Mouse (Mus musculus) liver, postnatal 0 days (tissue): ENCODE results near the gene Fam118a. TPM values are rescaled to one million over a fixed set of nuclear protein-coding genes. Genes with fewer than 3 reads are reported as not detected.
"Not testable (repeated sequence)": the region's sequence is repeated elsewhere in the genome, so short reads cannot be mapped to it uniquely, and the experiment has no call there.

ENCODE experiments used
- ATAC-seq: fragments of 200-750 bp; cut with Nextera tagmentation; 2 replicates; pipeline ENCODE4 v1.8.0; 2017; ENCODE audit warnings: mild to moderate bottlenecking, moderate library complexity
- DNase-seq: peaks from one replicate; pipeline ENCODE4 v3.0.0-alpha.2; 2016
- H3K27ac ChIP-seq: fragments of 300-500 bp; sonication (generic); 2 replicates; pipeline ENCODE4 v1.5.1; 2014; ENCODE audit warnings: antibody characterized with exemption, moderate library complexity, mild to moderate bottlenecking, low read depth
- H3K27me3 ChIP-seq: fragments of 300-500 bp; sonication (generic); 2 replicates; pipeline ENCODE4 v1.6.1; 2014; ENCODE audit warnings: low read length, control low read depth, mixed read lengths; ENCODE audit not compliant: insufficient read depth
- H3K36me3 ChIP-seq: fragments of 300-500 bp; sonication (generic); replicated peaks from 2 replicates; pipeline ENCODE4 v1.6.1; 2014; ENCODE audit warnings: mild to moderate bottlenecking, control low read depth, low read length, moderate library complexity, mixed read lengths; ENCODE audit not compliant: insufficient read depth
- H3K4me1 ChIP-seq: fragments of 300-500 bp; sonication (generic); 2 replicates; pipeline ENCODE4 v1.6.1; 2014; ENCODE audit warnings: antibody characterized with exemption, mild to moderate bottlenecking, control low read depth; ENCODE audit not compliant: insufficient read depth
- H3K4me2 ChIP-seq: fragments of 300-500 bp; sonication (generic); 2 replicates; pipeline ENCODE4 v1.6.1; 2014; ENCODE audit warnings: low read depth, mild to moderate bottlenecking, low read length, moderate library complexity, mixed read lengths
- H3K4me3 ChIP-seq: fragments of 300-500 bp; sonication (generic); 2 replicates; pipeline ENCODE4 v1.5.1; 2014; ENCODE audit warnings: low read depth, low read length
- H3K9ac ChIP-seq: fragments of 300-500 bp; sonication (generic); replicated peaks from 2 replicates; pipeline ENCODE4 v1.6.1; 2014; ENCODE audit warnings: mild to moderate bottlenecking, moderate library complexity
- H3K9me3 ChIP-seq: fragments of 300-500 bp; sonication (generic); 2 replicates; pipeline ENCODE4 v1.6.1; 2016; ENCODE audit warnings: mild to moderate bottlenecking, control low read depth, low read length, mixed read lengths
- CTCF ChIP-seq: sonication (generic); IDR thresholded peaks from 2 replicates; pipeline ENCODE4 v1.5.1; 2016; ENCODE audit warnings: antibody characterized with exemption, low read depth
- EP300 ChIP-seq: IDR thresholded peaks from 2 replicates; pipeline ENCODE4 v1.6.1; 2016; ENCODE audit warnings: antibody characterized with exemption, low read depth, mild to moderate bottlenecking
- WGBS: fragments of 180-500 bp; shearing (Covaris S2); extraction: QIAGEN DNeasy Blood & Tissue Kit; methylation state at CpG from one replicate; pipeline ENCODE4 v1.1.7; 2014; ENCODE audit not compliant: insufficient replicate concordance; 5-methylcytosine and 5-hydroxymethylcytosine counted together
- polyA plus RNA-seq: library from polyadenylated mRNA; unstranded; fragments of >200 nt; fragmentation: Nextera tagmentation; extraction: Ambion mirVana; gene quantifications from 2 replicates; pipeline ENCODE4 v1.2.1, GENCODE M21; 2015

Fam118a gene
- polyA plus RNA-seq, 1 experiment from 2014 or later: 4.2 TPM

DNA sequence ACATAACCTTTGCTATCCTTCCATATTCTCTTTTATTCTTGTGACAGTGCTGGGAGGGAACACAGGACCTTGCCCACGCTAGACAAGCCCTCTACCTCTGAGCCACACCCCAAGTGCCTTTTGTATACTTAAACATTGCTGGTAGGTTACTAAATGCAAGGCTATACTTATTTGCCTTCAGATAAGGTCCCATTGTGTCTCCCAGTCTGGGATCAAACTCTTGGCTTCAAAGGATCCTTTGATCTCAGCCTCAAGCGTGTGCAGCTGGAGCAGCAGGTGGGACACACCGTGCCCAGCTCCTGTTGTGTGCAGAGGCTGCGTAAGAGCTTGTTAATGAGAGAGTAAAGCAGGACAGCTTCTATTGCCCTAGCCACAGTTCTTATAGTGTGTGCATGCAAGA lies 1.0 kb upstream of the Fam118a start:
- no peak overlapping the region for H3K4me3 ChIP-seq
- 63% methylated on average over 4 of the region's 4 CpGs for WGBS
- no peaks in the 10 kb centered on the region for H3K9me3 ChIP-seq
- H3K27me3 ChIP-seq: no peaks in the 10 kb centered on the region
- no peak overlapping the region for H3K27ac ChIP-seq
- H3K9ac ChIP-seq: no peak overlapping the region
- H3K36me3 ChIP-seq: no peaks in the 10 kb centered on the region
- TF ChIP-seq CTCF: no peak
- TF ChIP-seq EP300: no peak
- DNase-seq (no peak), ATAC-seq (no peak)
- H3K4me1 ChIP-seq: no peaks in the 10 kb centered on the region
- no peak overlapping the region for H3K4me2 ChIP-seq

DNA sequence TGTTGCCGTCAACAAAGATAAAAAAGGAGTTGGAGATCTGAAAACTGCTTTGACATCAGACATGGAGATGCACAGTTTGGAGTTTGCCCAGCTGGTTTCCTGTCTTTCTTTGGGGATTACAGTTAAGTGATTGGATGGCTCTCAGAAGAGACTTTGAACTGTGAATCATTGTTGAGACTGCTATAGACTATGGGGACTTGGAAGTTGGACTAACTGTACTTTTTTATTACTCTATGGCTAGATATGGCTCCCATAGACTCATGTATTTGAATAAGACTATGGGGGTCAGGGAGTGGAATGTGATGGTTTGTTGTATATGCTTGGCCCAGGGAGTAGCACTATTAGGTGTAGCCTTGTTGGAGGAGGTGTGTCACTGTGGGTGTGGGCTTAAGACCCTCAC lies 1.9 kb downstream of the Fam118a start:
- not testable (repeated sequence) for H3K36me3 ChIP-seq, H3K9ac ChIP-seq, H3K27ac ChIP-seq, H3K4me3 ChIP-seq, H3K27me3 ChIP-seq, DNase-seq, H3K4me2 ChIP-seq, ATAC-seq, H3K4me1 ChIP-seq, H3K9me3 ChIP-seq
- 27% methylated on average over 1 of the region's 1 CpGs for WGBS

GRCm38 (mm10) chr15:85031866-85032265 lies 3.1 kb downstream of the Fam118a start:
- Histone ChIP-seq H3K4me2 (no peak overlapping the region), H3K9me3 (no peaks in the 10 kb centered on the region), H3K4me1 (peaks cover 9% of the 10 kb centered on the region), H3K4me3 (no peak overlapping the region), H3K9ac (no peak overlapping the region), H3K36me3 (no peaks in the 10 kb centered on the region), H3K27ac (no peak overlapping the region), H3K27me3 (no peaks in the 10 kb centered on the region)
- ATAC-seq: no peak
- DNase-seq: no peak
- TF ChIP-seq CTCF (no peak), EP300 (no peak)
- WGBS: 78% methylated on average over 3 of the region's 3 CpGs

GRCm38 (mm10) chr15:85033916-85034315 lies 5.2 kb downstream of the Fam118a start:
- WGBS: 36% methylated on average over 7 of the region's 7 CpGs
- H3K27ac ChIP-seq, ATAC-seq, H3K4me3 ChIP-seq, H3K4me2 ChIP-seq, H3K9ac ChIP-seq, DNase-seq, H3K36me3 ChIP-seq, H3K9me3 ChIP-seq, H3K27me3 ChIP-seq: not testable (repeated sequence)
- peaks cover 19% of the 10 kb centered on the region for H3K4me1 ChIP-seq

DNA sequence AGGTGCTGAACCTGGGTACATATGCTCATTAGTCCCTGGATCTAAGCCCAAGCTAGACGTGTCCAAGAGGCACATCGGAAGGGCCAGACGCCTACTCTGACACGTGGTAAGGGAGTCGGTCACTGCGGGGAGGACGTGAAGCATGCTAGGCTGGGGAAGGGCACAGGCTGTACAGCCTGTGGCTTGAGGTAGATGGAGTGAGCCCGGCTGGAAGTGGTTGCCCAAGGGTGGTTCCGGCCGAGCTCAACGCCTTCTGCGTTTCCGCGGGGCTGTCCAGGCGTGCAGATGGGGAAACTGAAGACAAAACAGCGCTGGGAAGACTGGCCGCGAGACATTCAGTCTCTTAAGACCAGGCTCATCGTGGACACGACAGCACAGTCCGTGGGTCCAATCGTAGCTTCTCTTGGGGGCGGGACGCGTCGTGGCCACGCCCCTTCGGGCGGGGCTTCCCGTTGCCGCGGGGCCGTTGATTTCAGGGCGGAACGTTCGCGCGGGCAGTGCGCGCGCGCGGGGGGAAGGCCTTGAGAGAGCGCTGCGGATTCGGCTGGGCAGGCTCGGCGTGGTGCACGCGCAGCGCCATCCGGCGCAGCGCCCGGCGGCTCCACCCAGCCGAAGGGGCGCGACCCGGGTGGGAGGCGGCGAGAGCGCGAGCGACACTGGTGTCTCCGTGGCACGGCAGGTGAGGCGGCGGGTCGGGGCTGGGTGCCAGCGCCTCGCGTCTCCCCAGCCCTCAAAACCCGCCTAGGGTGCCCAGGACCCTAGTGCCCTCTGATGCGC lies 8.0 kb downstream of the Fam118a start:
- under 1% methylated on average over 58 of the region's 75 CpGs for WGBS
- Histone ChIP-seq H3K36me3 (no peaks in the 10 kb centered on the region), H3K27ac (peak overlapping the region; percentile 58), H3K4me2 (peak overlapping the region; percentile 96), H3K27me3 (no peaks in the 10 kb centered on the region), H3K4me1 (peaks cover 19% of the 10 kb centered on the region), H3K9me3 (no peaks in the 10 kb centered on the region), H3K4me3 (peak overlapping the region; percentile 79), H3K9ac (peak overlapping the region; percentile 73)
- DNase-seq: peak; percentile 97
- ATAC-seq: peak; percentile 97
- no peak for TF ChIP-seq CTCF
- TF ChIP-seq EP300: no peak

GRCm38 (mm10) chr15:85037343-85037690 lies 8.6 kb downstream of the Fam118a start:
- Histone ChIP-seq H3K4me3 (peak overlapping the region; percentile 79), H3K9me3 (no peaks in the 10 kb centered on the region), H3K27ac (peak overlapping the region; percentile 58; the same call in 1 of the 2 replicates), H3K9ac (peak overlapping the region; percentile 73), H3K27me3 (no peaks in the 10 kb centered on the region), H3K36me3 (no peaks in the 10 kb centered on the region), H3K4me1 (peaks cover 19% of the 10 kb centered on the region), H3K4me2 (peak overlapping the region; percentile 96)
- TF ChIP-seq EP300 (no peak), CTCF (no peak)
- DNase-seq (no peak), ATAC-seq (no peak)
- whole genome bisulfite sequencing: 5% methylated on average over 5 of the region's 8 CpGs
